Mouse (Mus musculus) left cerebral cortex, postnatal 10 days (tissue): ENCODE measurements around the gene Cacnb3. TPM values are rescaled to one million over a fixed set of nuclear protein-coding genes. Genes with fewer than 3 reads are reported as not detected.
"Not testable (repeated sequence)": the region's sequence is repeated elsewhere in the genome, so short reads cannot be mapped to it uniquely, and the experiment has no call there.

ENCODE experiments used
- DNase-seq, 2 experiments: peaks; one replicate each; pipeline ENCODE4 v3.0.0; 2021 to 2022; ENCODE audit warnings: low spot score in 2 of 2, mixed read lengths in 1 of 2; ENCODE audit errors: extremely low spot score in 1 of 2
- intact Hi-C: fragments of 180-260 bp; cut with DNase I; formaldehyde crosslinking; loops from one replicate; pipeline ENCODE4 v1.15.1; 2025
- total RNA-seq, 2 experiments: library from RNA; stranded (reverse); gene quantifications; 2 replicates each; pipeline ENCODE4 v1.2.3; 2021

Gene Cacnb3
- total RNA-seq: 100 to 1,000 TPM; 173 to 185 TPM

DNA sequence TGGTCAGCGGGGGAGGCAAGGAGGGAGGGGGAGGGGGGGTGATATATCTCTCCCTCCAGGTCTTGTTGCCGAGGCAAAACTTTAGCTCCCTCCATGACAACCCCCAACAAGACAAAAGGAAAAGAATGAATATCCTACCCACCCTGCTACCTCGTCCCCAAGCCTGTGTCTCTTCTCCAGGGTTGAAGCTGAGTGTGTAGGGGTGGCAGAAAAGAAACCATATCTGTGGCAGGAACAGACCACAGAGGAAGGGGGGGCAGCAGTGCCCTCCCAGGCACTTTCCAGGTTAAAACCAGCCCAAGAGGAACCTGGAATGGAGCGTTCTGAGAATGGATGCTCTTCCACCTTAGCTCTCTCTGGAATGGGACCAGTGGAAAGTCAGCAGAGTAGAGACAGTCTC, at the start of gene Cacnb3:
Cacnb3 (plus strand) TSS at position 301 of the 400 bp plus-strand sequence.
- DNase-seq: no peak
- intact Hi-C loops: no loop called here

DNA sequence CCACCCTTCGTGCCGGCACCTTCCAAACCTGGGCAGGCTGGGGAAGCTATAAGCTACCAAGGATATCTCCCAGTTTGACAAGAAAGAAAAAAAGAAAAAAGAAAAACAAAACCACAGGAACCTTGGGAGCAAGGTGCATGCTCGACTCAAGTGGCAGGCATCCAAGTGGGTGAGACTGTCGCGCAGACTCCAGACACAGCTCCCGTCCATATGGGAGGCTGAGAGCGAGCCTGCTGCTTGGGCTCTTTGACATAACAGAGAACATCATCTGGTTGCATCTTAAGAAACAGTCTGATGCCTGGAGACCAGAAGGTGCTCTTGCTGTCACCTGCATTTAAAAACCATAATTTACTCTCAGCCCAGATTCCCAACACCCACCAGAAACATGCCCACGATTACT, 48.2 kb upstream of the Cacnb3 start:
- peak in 1 of 2 experiments; percentile 26 for DNase-seq

DNA sequence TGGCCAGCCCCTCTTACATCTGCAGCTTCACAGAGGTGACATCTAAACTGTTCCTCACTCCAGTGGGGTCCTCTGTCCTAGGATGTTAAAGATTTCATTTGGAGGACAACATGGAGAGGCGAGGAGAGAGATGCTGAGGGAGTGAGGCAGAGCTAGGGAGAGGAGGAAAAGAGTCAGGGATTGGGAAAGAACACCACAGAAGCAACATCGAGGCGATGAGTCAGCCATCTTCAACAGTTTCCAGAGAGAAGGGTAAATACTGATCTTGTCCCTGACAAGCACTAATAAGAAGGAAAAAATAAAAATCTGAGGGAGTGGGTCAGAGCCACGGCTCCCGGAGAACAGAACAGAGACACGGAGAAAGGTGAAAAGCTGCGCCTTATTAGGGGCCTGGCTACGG, 47.6 kb upstream of the Cacnb3 start:
- intact Hi-C loops: loop anchor here (5.0 kb wide), 1 partner anchor 214 kb away; no protein-coding TSS in a partner anchor
- no peak for DNase-seq

More for the DNA sequence above, 48.2 kb upstream of the Cacnb3 start:
- intact Hi-C loops: loop anchor here (5.0 kb wide), 1 partner anchor 215 kb away; no protein-coding TSS in a partner anchor

DNA sequence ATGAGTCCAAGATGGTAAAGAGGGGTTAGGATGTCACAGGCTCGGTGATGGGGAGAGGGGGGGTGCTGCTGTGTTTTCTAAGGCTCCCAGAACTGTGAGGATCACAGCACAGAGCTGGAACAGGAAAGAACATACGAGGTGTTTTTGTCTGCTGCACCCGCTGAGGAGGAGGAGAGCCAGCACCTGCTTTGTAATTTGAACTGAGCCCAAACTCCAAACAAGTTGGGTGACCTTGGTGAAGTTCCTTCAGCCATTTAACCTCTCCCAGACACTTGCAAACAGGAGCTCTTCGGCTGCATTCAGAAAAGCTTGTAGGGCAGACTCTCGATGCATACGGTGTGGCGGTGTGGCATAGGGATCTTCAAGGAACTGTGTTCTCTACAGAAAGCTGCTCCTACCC, 45.2 kb upstream of the Cacnb3 start:
- DNase-seq: no peak
- intact Hi-C loops: no loop called here

DNA sequence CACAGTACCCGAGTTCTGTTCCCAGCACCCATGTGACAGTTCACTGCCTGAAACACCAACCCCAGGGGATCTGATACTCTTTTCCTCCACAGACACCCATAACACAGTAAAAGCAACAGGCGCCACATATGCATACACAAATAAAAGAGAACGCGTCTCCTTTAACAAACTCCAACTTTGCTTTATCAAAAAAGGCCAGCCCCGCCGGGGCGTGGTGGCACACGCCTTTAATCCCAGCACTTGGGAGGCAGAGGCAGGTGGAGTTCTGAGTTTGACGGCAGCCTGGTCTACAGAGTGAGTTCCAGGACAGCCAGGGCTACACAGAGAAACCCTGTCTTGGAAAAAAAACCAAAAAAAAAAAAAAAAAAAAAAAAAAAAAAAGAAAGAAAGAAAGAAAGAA, 44.5 kb upstream of the Cacnb3 start:
- DNase-seq, intact Hi-C loops: not testable (repeated sequence)

DNA sequence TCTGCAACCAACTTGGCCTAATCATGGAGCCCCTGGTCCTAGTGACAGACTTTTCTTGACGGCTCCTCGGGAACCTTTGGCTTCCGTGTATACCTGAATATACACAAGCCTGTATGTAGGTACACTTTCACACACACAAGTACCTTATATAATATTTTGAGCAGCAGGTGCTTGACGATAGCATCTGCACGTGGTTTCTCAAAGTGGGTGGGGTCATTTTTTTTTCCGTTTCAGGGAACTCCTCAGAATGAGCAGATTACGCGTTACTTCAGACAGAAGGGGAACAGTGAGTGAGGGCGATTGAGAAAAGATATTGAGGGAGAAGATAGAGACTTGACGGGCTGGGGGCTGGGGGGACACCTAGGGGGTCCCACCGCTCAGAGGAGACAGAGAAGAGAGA, 42.9 kb upstream of the Cacnb3 start:
- no peak for DNase-seq
- intact Hi-C loops: no loop called here

- intact Hi-C loops: no loop called here
Observed at GRCm38 (mm10) chr15:98589640-98590336, 40.9 kb upstream of the Cacnb3 start.

GRCm38 (mm10) chr15:98591396-98591795, 39.2 kb upstream of the Cacnb3 start:
- intact Hi-C loops: no loop called here
- DNase-seq: no peak

More at GRCm38 (mm10) chr15:98589640-98590336, 40.9 kb upstream of the Cacnb3 start:
- DNase-seq: no peak

DNA sequence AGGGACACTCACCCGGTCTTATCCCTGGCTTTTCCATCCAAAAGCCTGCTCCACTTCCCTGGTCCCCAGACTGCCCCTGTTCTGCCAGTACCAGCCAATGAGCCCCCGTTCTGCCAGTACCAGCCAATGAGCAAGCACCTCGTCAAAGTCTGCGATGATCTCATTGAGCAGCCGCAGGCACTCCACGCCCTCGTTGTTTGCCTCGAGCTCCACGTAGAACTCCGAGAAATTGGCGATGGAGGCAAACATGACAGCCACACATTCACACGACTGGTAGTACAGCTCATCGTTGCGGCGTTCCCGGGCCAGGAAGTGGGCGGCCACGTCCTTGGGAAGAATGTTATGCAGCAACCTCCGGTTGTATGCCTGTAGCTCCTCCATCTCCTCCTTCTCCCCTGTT, 36.4 kb upstream of the Cacnb3 start:
- no peak for DNase-seq
- intact Hi-C loops: no loop called here

GRCm38 (mm10) chr15:98595049-98595448, 35.6 kb upstream of the Cacnb3 start:
- intact Hi-C loops: no loop called here
- no peak for DNase-seq

GRCm38 (mm10) chr15:98596609-98597008, 34.0 kb upstream of the Cacnb3 start:
- intact Hi-C loops: no loop called here
- no peak for DNase-seq

GRCm38 (mm10) chr15:98600036-98600709, 30.5 kb upstream of the Cacnb3 start:
- DNase-seq: no peak
- intact Hi-C loops: no loop called here

GRCm38 (mm10) chr15:98601832-98602190, 28.8 kb upstream of the Cacnb3 start:
- intact Hi-C loops: no loop called here

DNA sequence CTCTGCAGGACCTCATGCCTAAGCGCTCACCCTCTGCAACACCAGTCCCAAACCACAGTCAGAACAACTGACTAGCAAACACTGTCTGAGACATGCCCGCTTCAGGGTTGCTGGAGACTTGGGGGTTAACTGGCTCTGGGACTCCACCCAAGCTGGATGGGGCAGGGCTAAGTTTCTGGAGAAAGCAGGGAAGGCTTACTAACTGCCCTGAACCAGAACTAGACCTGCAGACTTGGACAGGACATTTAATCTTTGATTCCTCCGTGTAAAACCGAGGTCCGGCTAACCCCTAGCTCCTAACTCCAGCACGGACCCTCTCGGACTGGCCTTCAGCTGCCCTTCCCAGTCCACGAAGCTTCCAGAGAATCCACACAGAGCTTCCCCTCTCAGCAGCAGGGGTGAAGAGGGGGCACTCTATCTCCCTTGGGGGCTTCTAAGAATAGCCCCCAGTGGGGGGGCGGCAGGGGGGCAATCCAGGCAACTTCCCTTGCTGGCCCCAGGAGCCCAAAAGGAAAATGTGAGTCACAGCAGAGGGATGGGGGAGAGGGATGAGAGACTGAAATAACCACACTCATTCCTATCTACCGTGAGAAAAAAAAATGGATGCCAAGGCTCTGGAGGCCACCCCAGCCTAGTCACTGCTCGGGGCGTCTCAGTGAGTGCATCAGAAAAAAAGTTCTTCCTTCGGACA, 28.3 kb upstream of the Cacnb3 start:
- intact Hi-C loops: no loop called here
- peak in 1 of 2 experiments; percentile 71 for DNase-seq

More at GRCm38 (mm10) chr15:98601832-98602190, 28.8 kb upstream of the Cacnb3 start:
- DNase-seq: no peak

- intact Hi-C loops: no loop called here
- peak in 1 of 2 experiments; percentile 60 for DNase-seq
Observed at GRCm38 (mm10) chr15:98602921-98603458, 27.6 kb upstream of the Cacnb3 start.

- intact Hi-C loops: no loop called here
Observed at GRCm38 (mm10) chr15:98604041-98604575, 26.5 kb upstream of the Cacnb3 start.

GRCm38 (mm10) chr15:98606051-98606536, 24.5 kb upstream of the Cacnb3 start:
- intact Hi-C loops: no loop called here
- DNase-seq: no peak

More at GRCm38 (mm10) chr15:98604041-98604575, 26.5 kb upstream of the Cacnb3 start:
- DNase-seq: no peak

GRCm38 (mm10) chr15:98606739-98607138, 23.9 kb upstream of the Cacnb3 start:
- intact Hi-C loops: no loop called here
- DNase-seq: no peak

GRCm38 (mm10) chr15:98607557-98607956, 23.1 kb upstream of the Cacnb3 start:
- DNase-seq: no peak
- intact Hi-C loops: no loop called here
